Mouse (Mus musculus) lung, postnatal 25 days (tissue): ENCODE measurements at regions not wholly inside any gene's neighbourhood (a gene's known extent, or its start where the extent isn't known, plus 50 kb on each side); places are given as distances from the start of the nearest gene placed in this dataset.
"Not testable (repeated sequence)": the region's sequence is repeated elsewhere in the genome, so short reads cannot be mapped to it uniquely, and the experiment has no call there.

Source experiments
- DNase-seq: peaks from one replicate; pipeline ENCODE4 v3.0.0; 2022; ENCODE audit warnings: low spot score

DNA sequence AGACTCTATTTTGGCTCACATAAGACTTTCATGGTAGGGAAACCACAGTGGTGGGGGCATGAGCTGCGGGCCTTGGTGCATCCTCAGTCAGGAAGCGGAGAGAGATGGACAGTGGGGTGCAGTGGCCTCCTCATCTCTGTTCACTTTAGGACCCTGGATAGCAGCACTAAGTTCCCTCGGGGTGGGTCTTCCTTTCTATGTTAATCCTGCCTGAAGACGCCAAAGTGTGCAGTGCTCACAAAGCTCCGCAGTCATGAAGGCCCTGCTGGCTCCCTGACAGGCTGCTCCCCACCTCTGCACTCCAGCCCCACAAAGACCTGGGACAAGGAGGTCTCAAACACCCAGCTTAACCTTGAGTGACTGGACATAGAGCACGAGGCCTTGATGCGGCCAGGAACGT, 56.8 kb downstream of the Sox1 start:
- DNase-seq: no peak

DNA sequence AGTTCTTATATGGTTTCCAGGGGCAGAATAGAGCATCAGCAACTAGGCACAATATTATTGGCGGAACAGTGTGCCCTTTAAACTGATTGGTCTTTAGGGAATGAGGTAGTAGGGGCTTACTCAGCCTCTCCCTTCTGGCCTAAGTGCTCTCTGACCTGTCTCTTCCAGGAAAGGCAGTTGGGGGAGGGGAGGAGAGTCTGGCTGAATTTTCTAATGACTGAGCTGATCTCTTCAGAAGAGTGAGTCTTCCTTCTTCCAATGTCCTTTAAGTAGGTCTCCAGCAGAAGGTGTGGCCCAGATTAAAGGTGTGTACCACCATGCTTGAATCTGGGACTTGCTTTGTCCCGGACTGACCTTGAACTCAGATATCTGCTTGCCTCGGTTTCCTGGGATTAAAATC, 60.3 kb downstream of the Sox1 start:
- not testable (repeated sequence) for DNase-seq

DNA sequence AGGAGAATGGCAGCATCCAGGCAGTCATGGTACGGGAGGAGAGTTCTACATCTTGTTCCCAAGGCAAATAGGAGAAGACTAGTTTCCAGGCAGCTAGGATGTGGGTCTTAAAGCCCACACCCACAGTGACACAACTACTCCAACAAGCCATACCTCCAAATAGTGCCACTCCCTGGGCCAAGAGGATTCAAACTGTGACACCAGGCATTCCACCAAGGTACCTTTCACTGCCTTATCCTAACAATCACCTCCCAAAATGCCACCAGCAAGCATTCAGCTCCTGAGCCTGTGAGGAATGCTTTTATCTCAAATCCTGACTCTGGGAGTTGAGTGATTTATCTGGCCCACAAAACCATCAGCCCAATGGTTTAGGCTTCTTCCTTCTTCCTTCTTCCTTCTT, 61.2 kb downstream of the Sox1 start:
- no peak for DNase-seq

DNA sequence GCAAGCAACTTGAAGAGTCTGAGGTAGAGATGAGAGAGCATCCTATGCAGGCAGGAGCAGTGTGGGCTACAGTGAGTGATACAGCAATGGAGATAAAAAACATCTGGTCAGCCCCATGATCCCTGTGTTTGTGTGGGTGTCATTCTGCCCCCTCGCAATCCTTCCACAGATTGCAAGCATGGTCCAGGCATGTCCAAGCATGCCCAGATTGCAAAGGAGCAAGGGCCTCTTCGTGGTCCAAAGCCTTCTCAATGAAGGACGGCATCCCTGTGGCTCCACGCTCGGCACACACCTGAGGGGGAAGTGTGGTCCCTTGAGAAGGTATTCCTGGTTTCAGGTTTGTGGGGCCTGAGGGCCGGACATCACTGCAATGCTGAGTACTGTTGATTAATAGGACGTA, 61.9 kb downstream of the Sox1 start:
- DNase-seq: no peak

DNA sequence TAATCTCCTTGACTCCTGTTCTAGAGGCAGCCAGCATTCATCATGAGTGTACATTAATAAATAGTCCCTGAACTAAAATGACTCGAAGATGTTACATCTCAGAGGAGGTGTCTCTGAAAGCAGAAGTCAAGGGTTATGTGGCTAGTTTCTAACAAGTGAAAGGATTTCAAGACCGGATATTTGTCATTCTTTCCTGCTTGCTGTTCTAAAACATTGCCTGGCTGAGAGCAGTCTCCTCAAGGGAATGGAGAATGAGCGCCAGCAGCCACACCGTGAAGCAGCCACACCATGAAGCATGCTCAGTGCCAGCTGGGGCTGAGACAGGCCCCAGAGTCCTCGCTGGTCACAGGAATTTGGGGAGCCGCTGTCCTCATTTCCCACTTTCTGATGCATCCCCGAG, 71.8 kb downstream of the Sox1 start:
- DNase-seq: no peak

DNA sequence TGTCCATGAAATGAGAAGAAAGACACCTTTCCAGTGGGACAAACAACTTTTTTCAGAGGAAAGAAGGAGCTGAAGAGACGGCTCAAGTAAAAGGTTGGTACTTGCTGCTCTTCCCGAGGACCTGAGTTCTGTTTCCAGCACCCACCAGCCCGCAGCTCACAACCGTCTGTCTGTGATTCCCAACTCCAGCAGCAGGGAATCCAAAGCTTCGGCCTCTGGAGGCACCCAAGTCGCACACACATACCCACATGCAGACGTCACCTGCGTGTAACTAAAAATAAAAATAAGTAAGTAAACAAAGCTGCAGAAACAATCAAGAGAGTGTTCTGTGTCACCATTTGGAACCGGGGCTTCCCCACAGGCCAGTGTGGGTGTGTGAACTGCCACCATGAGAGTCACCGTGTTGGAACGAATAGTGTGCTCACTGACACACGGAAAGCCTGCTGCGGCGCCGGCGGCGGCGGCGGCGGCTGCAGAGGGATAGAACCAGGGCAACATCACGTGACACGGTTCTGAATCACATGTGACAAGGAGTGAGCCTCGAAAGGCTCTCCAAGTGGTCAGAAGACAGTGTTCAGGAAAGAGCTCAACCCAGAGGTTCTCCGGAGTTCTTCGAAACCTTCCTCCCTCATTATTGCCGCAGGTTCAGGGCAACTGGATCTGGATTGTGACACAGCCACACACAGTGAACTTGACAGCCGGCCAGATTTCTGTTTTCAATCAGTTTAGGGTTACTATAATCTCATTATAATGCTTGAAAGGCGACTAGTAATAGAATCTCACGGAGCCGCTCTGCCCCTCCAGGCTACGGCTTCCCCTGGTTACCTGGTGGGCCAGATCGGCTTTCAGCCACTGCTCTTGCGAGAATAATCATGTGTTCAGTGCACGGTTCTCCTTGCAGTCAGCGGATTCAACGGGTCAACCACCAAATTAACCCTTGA, 72.6 kb downstream of the Sox1 start:
- DNase-seq: no peak

DNA sequence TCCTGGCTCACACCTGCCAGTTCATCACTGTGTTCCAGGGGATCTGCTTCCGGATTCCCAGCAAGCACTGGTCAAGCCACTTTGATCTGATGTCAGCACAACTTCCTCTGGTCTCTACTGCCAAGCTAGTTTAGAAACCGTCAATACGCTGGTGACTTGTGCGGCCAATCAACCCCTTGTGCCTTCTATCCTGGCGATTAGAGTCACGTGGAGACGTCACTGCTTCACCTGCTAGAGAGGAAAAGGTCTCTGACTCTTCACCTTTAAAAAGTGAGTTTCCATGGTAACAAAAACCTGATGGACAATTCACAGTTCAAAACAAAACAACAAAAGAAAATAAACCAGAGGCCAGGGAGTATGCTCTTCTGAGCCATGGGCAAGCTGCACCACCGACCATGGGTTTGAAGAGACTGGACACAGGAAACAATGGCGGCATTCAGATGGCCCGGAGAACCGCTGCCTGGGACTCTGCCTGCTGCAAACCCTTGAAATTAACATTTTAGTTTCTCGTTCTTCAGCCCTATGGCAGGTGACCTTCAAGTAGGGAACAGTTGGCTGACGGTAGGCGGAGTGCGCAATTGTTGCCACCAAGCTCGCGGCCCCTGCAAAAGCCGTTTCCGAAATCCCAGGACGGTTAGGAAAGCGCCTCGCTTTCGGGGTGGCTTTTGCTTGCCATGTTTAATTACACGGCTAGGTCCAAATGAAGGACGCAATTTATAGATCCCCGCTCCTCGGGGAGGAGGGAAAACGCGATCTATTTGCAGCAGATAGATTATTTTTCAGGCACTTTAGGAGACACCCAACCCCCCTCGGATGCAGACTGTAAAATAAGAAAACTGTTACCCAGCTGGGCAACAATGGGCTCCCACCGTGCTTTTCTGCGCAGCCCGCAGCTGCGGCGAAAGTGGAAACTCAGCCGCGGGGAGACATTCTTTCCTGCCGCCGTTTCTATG, 82.6 kb downstream of the Sox1 start:
- DNase-seq: no peak

DNA sequence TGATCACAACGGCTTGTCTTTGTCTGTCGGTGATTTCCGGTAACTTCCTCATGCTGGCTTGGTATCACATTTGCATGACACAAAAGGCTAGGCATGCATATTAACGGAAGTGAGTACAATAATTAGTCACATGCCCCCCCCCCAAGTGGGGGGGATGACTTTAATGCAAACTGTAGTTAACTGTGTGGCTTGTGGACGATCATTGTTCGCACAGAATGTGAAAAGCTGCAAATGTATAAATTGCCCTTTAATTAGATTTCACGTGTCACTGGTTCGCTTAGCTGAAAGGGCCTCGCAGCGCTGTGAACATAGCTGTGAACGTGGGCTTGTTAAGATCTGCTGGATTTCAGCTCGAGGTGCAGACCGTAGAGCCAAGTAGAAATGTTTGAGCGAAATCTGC, 86.8 kb downstream of the Sox1 start:
- no peak for DNase-seq

DNA sequence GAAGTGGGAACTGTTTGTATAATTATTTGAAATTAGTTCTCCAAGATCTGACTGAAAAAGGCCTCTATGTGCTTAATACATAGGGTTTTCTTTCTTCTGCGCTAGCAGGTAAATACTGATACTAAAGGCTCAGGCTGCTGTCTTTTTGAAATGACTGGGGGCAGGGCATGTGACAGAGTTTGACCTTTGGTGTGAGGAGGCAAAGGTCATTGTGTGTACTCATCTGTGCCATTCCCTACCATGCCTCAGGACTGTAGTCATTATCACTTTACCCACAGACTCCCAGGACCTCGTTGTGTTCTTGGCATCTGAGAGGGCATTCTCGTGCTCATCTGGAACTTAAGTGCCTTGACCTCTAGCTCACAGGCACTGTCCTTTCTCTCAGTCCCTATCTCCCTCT, 88.5 kb downstream of the Sox1 start:
- no peak for DNase-seq

DNA sequence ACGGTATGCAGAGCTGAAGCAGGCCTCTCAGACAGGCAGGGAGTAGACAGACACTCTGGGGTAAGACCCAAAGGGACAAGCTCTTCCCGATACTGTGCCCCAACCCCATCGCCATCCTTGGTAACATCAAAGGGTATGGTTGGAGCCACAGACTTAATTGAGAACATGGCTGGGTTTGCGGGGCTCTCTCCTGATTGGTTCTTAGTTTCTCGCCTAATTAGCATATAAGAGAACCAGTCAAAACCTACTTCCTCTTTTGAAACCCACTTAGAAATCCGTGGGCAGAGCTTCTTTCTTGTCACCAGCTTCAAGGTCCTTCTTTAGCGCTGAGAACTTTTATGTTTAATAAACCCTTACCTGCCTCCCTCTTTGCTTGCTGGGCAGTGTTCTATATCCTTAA, 87.5 kb upstream of the Spaca7 start:
- no peak for DNase-seq

DNA sequence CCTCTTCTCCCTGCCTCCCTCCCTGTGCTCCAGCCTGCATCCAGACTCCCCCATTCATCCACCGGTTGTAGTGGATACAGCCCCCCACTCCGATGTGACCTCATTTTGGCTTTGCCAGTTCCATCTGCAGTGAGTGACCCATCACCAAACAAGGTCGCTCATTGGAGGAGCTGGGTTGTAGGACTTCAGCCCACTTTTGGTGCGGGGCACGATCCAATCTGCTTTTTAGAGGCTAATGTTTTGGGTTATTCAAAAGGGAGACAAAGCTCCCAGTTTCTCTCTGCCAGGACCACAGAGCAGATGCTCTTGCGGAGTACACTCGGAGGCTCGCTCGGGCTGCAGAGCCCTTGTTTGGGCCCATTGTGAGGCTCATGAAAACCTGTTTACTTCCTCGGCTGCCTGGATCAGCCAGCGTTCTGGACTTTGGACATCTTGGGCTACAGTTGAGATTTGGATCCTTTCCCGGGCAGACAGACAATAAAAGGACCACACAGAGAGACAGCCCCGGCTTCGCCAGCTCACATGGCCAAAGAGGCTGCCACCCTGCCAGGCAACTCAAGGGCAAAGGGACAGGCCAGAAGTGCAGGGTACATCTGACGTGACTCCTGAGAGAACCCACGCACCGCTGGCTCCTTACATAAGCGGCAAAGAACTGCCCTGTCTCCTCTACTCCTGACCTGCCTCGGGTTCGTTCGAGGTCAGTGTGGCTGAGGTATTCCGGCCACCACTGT, 86.3 kb upstream of the Spaca7 start:
- DNase-seq: peak; percentile 3

DNA sequence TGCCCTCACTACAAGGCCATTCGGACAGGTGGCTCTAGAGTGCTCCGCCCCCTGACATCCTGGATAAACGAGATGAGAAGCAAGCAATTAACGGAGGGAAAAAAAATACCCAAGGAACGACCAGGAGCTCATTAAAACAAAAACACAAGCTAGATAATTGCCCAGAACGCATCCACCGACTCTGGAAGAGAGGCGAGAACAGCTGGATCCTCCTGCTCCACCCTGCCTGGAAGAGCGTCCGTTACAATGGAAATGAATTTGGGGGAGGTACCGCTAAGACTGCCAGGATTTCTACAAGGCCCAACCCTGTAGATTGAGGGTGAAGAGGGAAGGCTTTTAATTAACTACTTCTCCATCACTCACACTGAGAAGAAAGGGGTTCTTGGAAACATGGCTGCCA, 85.6 kb upstream of the Spaca7 start:
- DNase-seq: no peak

DNA sequence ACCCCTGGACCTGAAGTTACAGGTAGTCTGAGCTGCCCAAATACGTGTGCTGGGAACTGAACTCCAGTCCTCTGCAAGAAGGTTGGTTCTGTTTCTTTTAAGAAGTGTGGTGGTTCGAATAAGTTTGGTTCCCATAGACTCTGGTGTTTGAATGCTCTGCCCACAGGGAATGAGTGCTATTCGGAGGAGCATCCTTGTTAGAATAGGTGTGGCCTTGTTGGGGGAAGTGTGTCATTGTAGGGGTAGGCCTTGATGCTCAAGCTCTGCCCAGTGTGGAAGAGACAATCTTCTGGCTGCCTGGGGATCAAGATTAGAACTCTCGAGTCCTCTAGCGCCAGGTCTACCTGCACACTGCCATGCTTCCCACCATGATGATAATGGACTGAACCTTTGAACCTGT, 83.6 kb upstream of the Spaca7 start:
- DNase-seq: no peak

DNA sequence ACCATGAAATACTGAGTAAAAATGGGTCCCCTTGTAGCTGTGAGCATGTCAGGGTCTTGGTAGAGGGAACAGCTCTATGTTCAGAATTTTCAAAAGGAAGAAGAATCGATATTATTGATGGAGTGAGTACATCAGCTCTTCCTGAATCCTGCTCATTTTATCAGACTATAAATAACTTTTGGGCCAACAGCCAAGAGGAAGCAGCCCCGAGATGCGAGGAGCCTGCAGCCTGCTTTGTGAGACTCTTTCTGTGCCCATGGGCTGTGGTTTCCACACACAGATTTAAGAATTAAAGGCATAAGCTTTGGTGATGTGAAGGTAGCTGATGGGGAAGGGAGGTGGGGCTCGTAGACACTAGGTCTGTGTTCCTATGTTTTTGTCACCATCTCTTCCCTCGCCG, 81.4 kb upstream of the Spaca7 start:
- DNase-seq: no peak

DNA sequence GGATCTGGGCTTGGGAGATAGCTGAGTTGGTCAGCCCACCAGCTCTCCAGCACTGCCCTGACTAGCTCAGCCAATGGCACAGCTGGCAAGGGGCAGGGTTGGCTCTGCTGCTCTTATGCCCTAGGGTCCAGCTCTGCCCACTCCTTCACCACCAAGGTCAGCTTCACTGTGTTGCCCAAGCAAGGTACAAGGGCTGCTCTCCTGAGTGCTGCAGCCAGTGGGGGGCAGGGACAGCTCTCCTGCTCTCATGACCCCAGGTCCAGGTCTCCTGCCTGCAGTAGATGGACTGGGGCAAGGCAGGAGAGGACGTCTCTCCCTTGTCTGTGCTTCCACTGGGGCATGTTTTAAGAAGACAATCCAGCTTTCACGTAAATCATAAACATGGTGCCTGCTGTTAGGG, 80.4 kb upstream of the Spaca7 start:
- no peak for DNase-seq

DNA sequence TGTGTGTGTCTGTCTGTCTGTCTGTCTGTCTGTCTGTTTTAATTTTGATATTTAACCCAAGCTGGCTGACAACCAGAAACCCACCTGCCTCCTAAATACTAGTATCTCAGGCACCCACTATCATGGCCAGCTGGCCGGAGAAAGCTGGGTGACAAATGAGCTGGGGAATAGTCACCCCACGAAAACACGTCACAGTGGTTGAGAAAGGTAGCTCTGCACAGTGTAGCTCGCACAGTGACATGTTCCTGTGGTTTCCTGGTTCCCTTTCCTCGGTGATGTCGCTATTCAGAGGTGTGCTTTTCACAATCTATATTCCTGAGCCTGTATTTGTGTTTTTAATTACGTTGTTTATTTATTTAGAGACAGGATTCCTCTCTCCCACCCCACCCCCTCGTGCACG, 78.3 kb upstream of the Spaca7 start:
- DNase-seq: no peak

DNA sequence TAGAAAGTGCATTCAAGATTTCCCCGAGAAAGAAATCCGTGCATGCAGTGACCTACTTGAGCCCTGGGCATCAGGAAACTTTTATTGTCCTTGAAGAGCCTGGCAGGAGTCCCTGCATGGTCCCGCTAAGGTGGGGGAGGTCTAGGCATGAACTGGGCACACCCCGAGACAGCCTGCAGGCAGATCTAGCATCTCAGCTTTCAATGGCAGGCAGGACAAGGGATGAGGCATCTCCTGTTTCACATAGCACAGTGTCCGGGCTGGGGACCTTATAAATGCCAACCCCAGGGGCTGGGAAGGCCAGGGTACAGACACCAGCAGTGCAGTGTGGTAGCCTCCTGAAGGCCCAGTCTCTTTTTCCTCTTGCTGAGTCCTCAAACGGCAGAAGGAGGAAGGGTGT, 75.4 kb upstream of the Spaca7 start:
- DNase-seq: no peak

DNA sequence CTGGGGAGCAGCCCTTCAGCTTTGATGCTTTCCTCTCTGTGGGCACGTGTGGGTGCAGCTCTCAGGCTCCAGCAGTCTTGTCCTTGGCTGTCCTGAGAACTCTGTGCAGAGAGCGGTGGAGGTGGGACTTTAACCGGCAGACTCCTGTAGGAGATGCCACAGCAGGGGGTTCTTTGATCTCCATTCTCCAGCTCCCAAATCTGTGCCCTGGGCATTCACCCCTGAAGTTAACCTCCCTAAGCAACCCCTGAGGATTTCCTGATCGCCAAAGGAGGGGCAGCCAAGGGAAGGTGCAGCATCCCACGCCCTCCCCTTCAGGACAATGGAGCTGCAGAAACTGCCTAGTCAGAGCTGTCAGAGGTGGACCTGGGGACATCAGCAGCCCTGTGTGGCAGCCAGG, 73.2 kb upstream of the Spaca7 start:
- no peak for DNase-seq

DNA sequence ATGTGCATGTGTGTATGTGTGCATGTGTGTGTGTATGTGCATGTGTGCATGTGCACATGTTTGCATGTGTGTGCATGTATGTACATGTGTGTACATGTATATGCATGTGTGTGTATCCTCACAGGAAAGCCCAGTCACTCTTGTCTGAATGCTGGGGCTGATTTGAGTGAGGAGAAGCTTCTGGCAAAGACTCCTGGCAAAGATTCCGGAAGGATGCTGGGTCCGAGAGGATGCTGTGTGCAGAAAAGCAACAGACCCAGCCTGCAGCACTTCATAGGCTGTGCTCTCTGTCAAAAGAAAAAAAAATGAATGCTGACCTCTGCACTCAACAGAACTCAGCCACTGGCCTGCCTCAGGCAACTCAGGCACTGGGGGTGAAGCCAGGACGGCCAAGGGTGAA, 72.5 kb upstream of the Spaca7 start:
- no peak for DNase-seq

DNA sequence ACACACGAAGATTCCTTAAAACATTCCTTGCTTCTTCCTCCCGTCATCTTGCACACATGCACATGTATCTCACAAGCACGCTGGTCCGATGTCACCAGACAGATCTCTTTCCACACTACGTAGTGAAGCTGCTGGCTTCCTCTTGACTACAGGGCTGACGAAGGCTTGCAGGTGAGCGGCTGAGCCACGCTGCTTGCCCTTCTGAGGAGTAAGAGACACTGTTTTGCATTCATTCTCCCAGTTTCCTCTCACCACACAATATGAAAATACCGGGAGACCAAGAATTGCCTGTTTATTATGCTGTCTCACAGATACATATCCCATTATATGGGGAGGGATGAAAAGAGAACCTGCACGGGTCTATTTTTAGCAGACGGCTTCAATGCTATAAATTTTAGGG, 71.0 kb upstream of the Spaca7 start:
- DNase-seq: no peak

DNA sequence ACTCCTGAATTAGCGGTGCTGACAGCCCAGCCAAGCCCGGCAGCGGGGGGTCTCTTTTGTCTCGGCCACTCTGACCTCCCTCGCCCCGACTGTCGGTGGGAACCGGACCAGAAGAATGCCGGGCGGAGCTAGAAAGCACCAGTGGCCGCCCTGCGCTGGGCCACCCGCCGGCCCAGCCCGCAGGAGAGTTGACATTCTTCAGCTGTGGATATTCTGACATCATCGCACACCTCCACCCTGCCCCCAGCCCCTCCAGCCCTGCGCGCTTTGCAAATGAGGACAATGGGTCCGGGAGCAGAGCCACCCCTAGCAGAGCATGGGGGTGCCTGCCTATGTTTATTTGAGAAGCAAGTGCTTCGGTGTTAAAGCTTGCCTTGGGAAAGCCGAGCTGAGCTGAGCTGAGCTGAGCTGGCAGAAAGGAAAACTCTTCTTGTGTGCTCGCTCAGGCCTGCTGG, 70.5 kb upstream of the Spaca7 start:
- DNase-seq: peak; percentile 7

DNA sequence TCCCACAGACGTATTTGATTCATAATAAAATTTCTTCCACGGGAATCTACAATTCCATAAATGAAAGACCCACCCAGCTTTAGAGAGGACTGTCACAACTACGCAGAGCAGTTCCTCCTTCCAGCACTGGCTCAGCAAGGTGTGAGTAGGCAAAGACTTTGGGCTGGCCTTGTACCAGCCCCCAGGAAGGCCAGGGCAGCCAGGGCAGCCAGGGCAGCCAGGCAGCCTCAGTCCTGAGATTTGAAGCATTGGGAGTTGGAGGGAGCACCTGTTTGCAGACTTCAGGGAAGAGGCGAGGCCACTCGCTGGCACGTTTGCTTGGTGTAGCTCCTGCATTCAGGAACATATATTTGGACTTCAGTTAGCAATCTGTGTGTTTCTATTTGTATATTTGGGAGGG, 70.0 kb upstream of the Spaca7 start:
- DNase-seq: no peak
